Mouse (Mus musculus): ENCODE measurements around the gene Gm42372.

- TF ChIP-seq EP300 (IDR thresholded peaks at IDR 0.05; ENCODE audit: low read depth) = no peak
- TF ChIP-seq CTCF (IDR thresholded peaks at IDR 0.05; ENCODE audit: low read depth) = no peak
Observed at GRCm38 (mm10) chr7:16991681-16992450, 9.0 kb downstream of the Gm42372 start.
